Mouse (Mus musculus): Measurements from ENCODE around the gene Nup214. TPM values are rescaled to one million over a fixed set of nuclear protein-coding genes. Genes with fewer than 3 reads are reported as not detected.

Gene Nup214
- polyA plus RNA-seq, 2 experiments = 13.5 to 33.6 TPM

DNA sequence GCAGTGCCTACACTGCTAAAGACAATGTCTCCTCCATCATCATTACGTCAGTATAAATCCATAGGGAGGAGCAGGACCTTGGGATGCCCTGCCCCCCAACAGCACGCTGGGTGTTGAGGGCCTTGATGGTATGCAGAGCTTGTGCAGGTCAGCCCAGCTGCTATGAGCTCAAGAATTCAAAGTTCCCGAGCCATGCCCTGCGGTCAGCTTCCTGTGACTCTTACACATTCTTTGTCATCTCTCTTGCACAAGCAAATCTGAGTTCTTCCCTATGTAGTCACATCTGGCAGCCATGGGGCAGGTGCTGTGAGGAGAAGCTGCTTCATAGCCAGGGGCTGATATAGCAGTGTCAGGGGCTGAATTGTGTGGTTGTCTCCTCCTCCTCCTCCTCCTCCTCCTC is 39.2 kb upstream of the Nup214 start:
- H3K4me3 ChIP-seq (ENCODE audit: insufficient read depth in 1 of 2, low read depth in 2 of 2, low read length in 2 of 2) = no peak overlapping the region
- no peak overlapping the region for H3K27ac ChIP-seq
- no peaks in the 10 kb centered on the region for H3K4me1 ChIP-seq (replicated peaks; ENCODE audit: control insufficient read depth in 2 of 2, insufficient read depth in 2 of 2, low read length in 1 of 2)
- no peaks in the 10 kb centered on the region for H3K9me3 ChIP-seq (ENCODE audit: control insufficient read depth, low read length)
- no peaks in the 10 kb centered on the region for H3K36me3 ChIP-seq (replicated peaks; ENCODE audit: control insufficient read depth, insufficient read depth, low read depth)
- DNase-seq (ENCODE audit: low read depth in 3 of 3, low spot score in 3 of 3) = no peak
- no peaks in the 10 kb centered on the region for H3K27me3 ChIP-seq (ENCODE audit: control insufficient read depth, insufficient read depth, low read length)
- H3K9ac ChIP-seq (replicated peaks) = no peak overlapping the region
- ATAC-seq (ENCODE audit: insufficient read depth) = no peak
- WGBS (ENCODE audit: insufficient replicate concordance) = 35% methylated on average over 4 of the region's 4 CpGs
- TF ChIP-seq EP300 (IDR thresholded peaks at IDR 0.05; ENCODE audit: low read depth) (no peak), CTCF (IDR thresholded peaks at IDR 0.05; ENCODE audit: low read depth) (no peak)
- H3K4me2 ChIP-seq (ENCODE audit: low read depth) = no peak overlapping the region

DNA sequence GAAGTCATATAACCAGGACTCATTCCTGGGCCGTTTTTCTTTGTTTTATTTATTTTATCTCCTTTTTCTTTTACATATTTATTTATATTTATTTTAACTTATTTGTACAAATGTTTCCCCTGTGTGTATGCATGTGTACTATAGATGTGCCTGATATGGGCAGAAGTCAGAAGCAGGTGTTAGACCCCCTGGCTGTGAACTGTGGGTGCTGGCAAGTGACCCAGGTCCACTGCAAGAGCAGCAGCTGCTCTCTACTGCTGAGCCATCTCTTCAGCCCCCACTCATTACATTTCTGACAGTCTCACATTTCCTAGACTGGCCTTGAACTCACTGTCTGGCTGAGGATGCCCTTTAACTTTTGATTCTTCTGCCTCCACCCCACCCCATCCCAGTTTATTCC is 35.9 kb upstream of the Nup214 start:
- Histone ChIP-seq H3K27ac (no peak overlapping the region), H3K9me3 (ENCODE audit: control insufficient read depth, low read length) (no peaks in the 10 kb centered on the region), H3K4me1 (replicated peaks; ENCODE audit: control insufficient read depth in 2 of 2, insufficient read depth in 2 of 2, low read length in 1 of 2) (no peaks in the 10 kb centered on the region), H3K9ac (replicated peaks) (no peak overlapping the region), H3K4me2 (ENCODE audit: low read depth) (no peak overlapping the region), H3K27me3 (ENCODE audit: control insufficient read depth, insufficient read depth, low read length) (no peaks in the 10 kb centered on the region), H3K4me3 (ENCODE audit: insufficient read depth in 1 of 2, low read depth in 2 of 2, low read length in 2 of 2) (no peak overlapping the region), H3K36me3 (replicated peaks; ENCODE audit: control insufficient read depth, insufficient read depth, low read depth) (no peaks in the 10 kb centered on the region)
- TF ChIP-seq CTCF (IDR thresholded peaks at IDR 0.05; ENCODE audit: low read depth) (no peak), EP300 (IDR thresholded peaks at IDR 0.05; ENCODE audit: low read depth) (no peak)
- ATAC-seq (ENCODE audit: insufficient read depth) (no peak), DNase-seq (ENCODE audit: low read depth in 3 of 3, low spot score in 3 of 3) (no peak)
- WGBS (ENCODE audit: insufficient replicate concordance) = 58% methylated on average over 1 of the region's 1 CpGs

DNA sequence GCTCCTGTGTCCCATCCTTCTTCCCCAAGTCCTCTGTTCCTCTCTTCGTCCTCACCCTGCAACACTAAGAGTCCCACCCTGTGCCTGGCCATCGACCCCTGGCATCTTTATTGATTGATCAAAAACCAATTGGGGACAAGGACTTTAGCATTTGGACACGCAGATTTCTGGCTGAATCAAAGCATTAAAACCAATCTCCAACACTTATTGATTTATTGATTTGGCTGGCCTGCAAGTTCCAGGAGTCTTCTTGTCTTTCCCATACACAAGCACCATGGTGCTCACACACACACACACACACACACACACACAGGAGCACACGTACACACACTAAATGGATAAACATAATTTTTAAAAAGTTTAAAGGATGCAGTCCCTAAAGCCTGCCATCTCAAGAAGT is 31.2 kb upstream of the Nup214 start:
- Histone ChIP-seq H3K27me3 (ENCODE audit: control insufficient read depth, insufficient read depth, low read length) (no peaks in the 10 kb centered on the region), H3K9ac (replicated peaks) (no peak overlapping the region), H3K4me1 (replicated peaks; ENCODE audit: control insufficient read depth in 2 of 2, insufficient read depth in 2 of 2, low read length in 1 of 2) (no peaks in the 10 kb centered on the region), H3K4me2 (ENCODE audit: low read depth) (no peak overlapping the region), H3K36me3 (replicated peaks; ENCODE audit: control insufficient read depth, insufficient read depth, low read depth) (no peaks in the 10 kb centered on the region), H3K4me3 (ENCODE audit: insufficient read depth in 1 of 2, low read depth in 2 of 2, low read length in 2 of 2) (no peak overlapping the region), H3K27ac (no peak overlapping the region), H3K9me3 (ENCODE audit: control insufficient read depth, low read length) (no peaks in the 10 kb centered on the region)
- DNase-seq (ENCODE audit: low read depth in 3 of 3, low spot score in 3 of 3) (no peak), ATAC-seq (ENCODE audit: insufficient read depth) (no peak)
- 34% methylated on average over 4 of the region's 4 CpGs for WGBS (ENCODE audit: insufficient replicate concordance)
- no peak for TF ChIP-seq EP300 (IDR thresholded peaks at IDR 0.05; ENCODE audit: low read depth)
- TF ChIP-seq CTCF (IDR thresholded peaks at IDR 0.05; ENCODE audit: low read depth) = no peak

GRCm38 (mm10) chr2:31945580-31945979 is 28.7 kb upstream of the Nup214 start:
- 44% methylated on average over 2 of the region's 2 CpGs for WGBS (ENCODE audit: insufficient replicate concordance)
- Histone ChIP-seq H3K27ac (no peak overlapping the region), H3K27me3 (ENCODE audit: control insufficient read depth, insufficient read depth, low read length) (peaks cover 18% of the 10 kb centered on the region), H3K9ac (replicated peaks) (no peak overlapping the region), H3K4me3 (ENCODE audit: insufficient read depth in 1 of 2, low read depth in 2 of 2, low read length in 2 of 2) (no peak overlapping the region), H3K9me3 (ENCODE audit: control insufficient read depth, low read length) (no peaks in the 10 kb centered on the region), H3K4me2 (ENCODE audit: low read depth) (no peak overlapping the region), H3K36me3 (replicated peaks; ENCODE audit: control insufficient read depth, insufficient read depth, low read depth) (no peaks in the 10 kb centered on the region), H3K4me1 (replicated peaks; ENCODE audit: control insufficient read depth in 2 of 2, insufficient read depth in 2 of 2, low read length in 1 of 2) (no peaks in the 10 kb centered on the region)
- ATAC-seq (ENCODE audit: insufficient read depth) = no peak
- no peak for TF ChIP-seq CTCF (IDR thresholded peaks at IDR 0.05; ENCODE audit: low read depth)
- TF ChIP-seq EP300 (IDR thresholded peaks at IDR 0.05; ENCODE audit: low read depth) = no peak
- no peak for DNase-seq (ENCODE audit: low read depth in 3 of 3, low spot score in 3 of 3)

- H3K36me3 ChIP-seq (replicated peaks; ENCODE audit: control insufficient read depth, insufficient read depth, low read depth) = no peaks in the 10 kb centered on the region
- WGBS (ENCODE audit: insufficient replicate concordance) = 64% methylated on average over 6 of the region's 6 CpGs
- DNase-seq (ENCODE audit: low read depth in 3 of 3, low spot score in 3 of 3) = no peak
- peaks cover 24% of the 10 kb centered on the region for H3K27me3 ChIP-seq (ENCODE audit: control insufficient read depth, insufficient read depth, low read length)
- no peak for ATAC-seq (ENCODE audit: insufficient read depth)
- H3K4me2 ChIP-seq (ENCODE audit: low read depth) = no peak overlapping the region
- peaks cover 0 to 3% of the 10 kb centered on the region in 2 experiments; a peak in 1 of 4 replicates for H3K4me1 ChIP-seq (replicated peaks; ENCODE audit: control insufficient read depth in 2 of 2, insufficient read depth in 2 of 2, low read length in 1 of 2)
- no peak overlapping the region for H3K27ac ChIP-seq
- no peak overlapping the region for H3K4me3 ChIP-seq (ENCODE audit: insufficient read depth in 1 of 2, low read depth in 2 of 2, low read length in 2 of 2)
- H3K9me3 ChIP-seq (ENCODE audit: control insufficient read depth, low read length) = no peaks in the 10 kb centered on the region
- no peak overlapping the region for H3K9ac ChIP-seq (replicated peaks)
- TF ChIP-seq CTCF (IDR thresholded peaks at IDR 0.05; ENCODE audit: low read depth) (no peak), EP300 (IDR thresholded peaks at IDR 0.05; ENCODE audit: low read depth) (no peak)
Measured at GRCm38 (mm10) chr2:31948392-31948791, 25.8 kb upstream of the Nup214 start.

Data from liver, embryonic 14.5 days (tissue).